Mouse (Mus musculus) thymus, adult 2 months (tissue): ENCODE data around the gene Aifm1. TPM values are rescaled to one million over a fixed set of nuclear protein-coding genes. Genes with fewer than 3 reads are reported as not detected.

Experiments used
- DNase-seq: peaks from one replicate; pipeline ENCODE4 v3.0.0; 2021
- H3K27ac ChIP-seq: fragments of 200-500 bp; 2 replicates; pipeline ENCODE4 v1.5.1; 2012; ENCODE audit warnings: low read length, control low read depth; ENCODE audit not compliant: control insufficient read depth, insufficient read depth
- H3K27me3 ChIP-seq: fragments of 200-500 bp; 2 replicates; pipeline ENCODE4 v1.6.1; 2012; ENCODE audit warnings: mild to moderate bottlenecking, low read length, moderate library complexity, mixed read lengths; ENCODE audit not compliant: control insufficient read depth, insufficient read depth
- H3K36me3 ChIP-seq: fragments of 200-500 bp; 2 replicates; pipeline ENCODE4 v1.6.1; 2012; ENCODE audit warnings: mild to moderate bottlenecking, low read length, moderate library complexity; ENCODE audit not compliant: control insufficient read depth, insufficient read depth
- H3K4me1 ChIP-seq: fragments of 200-500 bp; replicated peaks from 2 replicates; pipeline ENCODE4 v1.6.1; 2012; ENCODE audit warnings: low read length; ENCODE audit not compliant: control insufficient read depth, insufficient read depth
- H3K4me3 ChIP-seq: fragments of 200-500 bp; 2 replicates; pipeline ENCODE4 v1.5.1; 2012; ENCODE audit warnings: mild to moderate bottlenecking, low read length, control low read depth, moderate library complexity; ENCODE audit not compliant: control insufficient read depth, insufficient read depth
- CTCF ChIP-seq: fragments of 200-500 bp; IDR thresholded peaks from 2 replicates; pipeline ENCODE4 v1.5.1; 2012; ENCODE audit warnings: mild to moderate bottlenecking, control low read depth, low read length, moderate library complexity, borderline replicate concordance; ENCODE audit not compliant: control insufficient read depth, poor library complexity, insufficient read depth; ENCODE audit errors: extremely low read depth
- POLR2A ChIP-seq: fragments of 200-500 bp; IDR thresholded peaks from 2 replicates; pipeline ENCODE4 v1.6.1; 2012; ENCODE audit warnings: mild to moderate bottlenecking, low read length, control low read depth, moderate library complexity; ENCODE audit not compliant: control insufficient read depth, poor library complexity, insufficient read depth; ENCODE audit errors: extremely low read depth
- WGBS: fragments of 180-500 bp; shearing (Covaris S2); methylation state at CpG from one replicate; pipeline ENCODE4 v1.1.7; 2018; 5-methylcytosine and 5-hydroxymethylcytosine counted together
- polyA plus RNA-seq: library from polyadenylated mRNA; depleted of rRNA; stranded (reverse); fragments of >200 nt; gene quantifications from 2 replicates; pipeline ENCODE4 v1.2.3, GENCODE M21; 2012

The Aifm1 gene
- polyA plus RNA-seq, 1 experiment: 12.1 TPM

GRCm38 (mm10) chrX:48461006-48461405 lies 52.4 kb downstream of the Aifm1 start:
- Histone ChIP-seq H3K4me1 (peaks cover 19% of the 10 kb centered on the region), H3K4me3 (no peak overlapping the region), H3K36me3 (no peaks in the 10 kb centered on the region), H3K27me3 (no peaks in the 10 kb centered on the region), H3K27ac (no peak overlapping the region)
- TF ChIP-seq POLR2A (no peak), CTCF (no peak)
- DNase-seq: no peak
- 83% methylated on average over 4 of the region's 4 CpGs for WGBS

DNA sequence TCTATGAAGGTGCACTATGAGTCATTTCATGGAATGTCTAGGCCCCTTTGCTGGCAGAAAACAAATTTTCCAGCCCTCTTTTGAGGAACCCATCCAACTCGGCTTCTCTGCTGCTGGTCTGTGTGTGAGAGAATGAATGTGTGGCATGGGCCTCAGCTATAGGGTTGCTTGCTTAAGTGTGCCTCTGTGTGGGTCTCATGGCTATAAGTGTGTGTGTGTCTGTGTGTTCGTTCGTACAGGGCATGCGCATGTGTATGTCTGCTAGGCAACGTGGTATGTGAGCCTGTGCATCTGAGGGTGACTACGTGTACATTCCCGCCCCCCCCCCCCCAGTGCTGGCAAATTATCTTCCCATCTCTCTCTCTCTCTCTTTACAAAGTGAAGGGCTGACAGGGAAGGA lies 52.9 kb downstream of the Aifm1 start:
- no peak for TF ChIP-seq POLR2A
- H3K4me3 ChIP-seq: no peak overlapping the region
- H3K27ac ChIP-seq: no peak overlapping the region
- no peak for DNase-seq
- 91% methylated on average over 7 of the region's 7 CpGs for WGBS
- H3K27me3 ChIP-seq: no peaks in the 10 kb centered on the region
- H3K36me3 ChIP-seq: no peaks in the 10 kb centered on the region
- peaks cover 19% of the 10 kb centered on the region for H3K4me1 ChIP-seq

DNA sequence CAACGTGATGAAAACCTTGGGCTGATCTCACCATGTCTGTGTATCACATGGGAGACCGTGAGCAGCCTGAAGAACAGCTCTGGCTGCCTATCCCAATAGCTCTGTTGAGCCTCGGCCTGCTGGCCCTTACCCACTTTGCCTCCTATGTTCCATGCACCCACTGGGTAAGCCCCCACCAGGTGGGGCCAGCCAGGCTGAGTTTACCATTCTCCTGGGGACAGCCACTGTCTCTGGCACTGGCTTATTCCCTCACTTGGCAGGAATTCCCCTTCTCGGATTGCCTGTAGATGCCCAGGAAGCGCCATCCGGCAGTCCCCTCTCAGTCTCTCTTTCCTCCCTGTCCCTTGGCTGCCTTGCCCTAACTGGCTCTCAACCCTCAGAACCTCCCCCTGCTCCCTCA lies 56.4 kb downstream of the Aifm1 start:
- no peak overlapping the region for H3K4me3 ChIP-seq
- H3K27ac ChIP-seq: no peak overlapping the region
- DNase-seq: no peak
- 25% methylated on average over 5 of the region's 6 CpGs for WGBS
- no peak for TF ChIP-seq CTCF
- TF ChIP-seq POLR2A: no peak
- no peaks in the 10 kb centered on the region for H3K36me3 ChIP-seq
- peaks cover 21% of the 10 kb centered on the region for H3K4me1 ChIP-seq
- H3K27me3 ChIP-seq: no peaks in the 10 kb centered on the region

DNA sequence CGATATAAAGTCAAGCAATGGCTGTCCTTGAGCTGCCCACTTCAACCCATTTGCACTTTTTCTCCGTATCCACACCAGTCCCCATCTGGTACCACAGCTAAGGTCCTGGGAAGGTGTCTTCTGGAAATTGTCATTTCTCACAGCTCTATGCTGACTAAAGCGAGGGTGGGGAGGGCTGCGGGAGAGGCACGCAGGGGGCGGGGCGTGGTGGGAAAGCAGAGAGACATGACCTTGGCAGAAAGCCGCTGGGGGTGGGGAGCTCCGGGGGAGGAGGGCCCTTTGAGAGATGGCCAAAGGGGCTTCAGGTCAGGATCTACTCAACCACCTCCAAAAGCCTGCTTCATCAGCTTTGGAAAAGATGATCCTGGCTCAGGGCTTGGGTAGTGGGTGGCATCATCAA lies 58.3 kb downstream of the Aifm1 start:
- WGBS: 4% methylated on average over 9 of the region's 9 CpGs

GRCm38 (mm10) chrX:48454495-48454878 lies 58.9 kb downstream of the Aifm1 start:
- Histone ChIP-seq H3K27me3 (no peaks in the 10 kb centered on the region), H3K4me1 (peaks cover 38% of the 10 kb centered on the region), H3K27ac (peak overlapping the region; percentile 55), H3K36me3 (no peaks in the 10 kb centered on the region), H3K4me3 (peak overlapping the region; percentile 68)
- TF ChIP-seq CTCF (no peak), POLR2A (no peak)
- 0% methylated on average over 19 of the region's 21 CpGs for WGBS
- DNase-seq: no peak

More for the DNA sequence above, 58.3 kb downstream of the Aifm1 start:
- TF ChIP-seq POLR2A (no peak), CTCF (no peak)
- peak overlapping the region; percentile 55 for H3K27ac ChIP-seq
- peaks cover 32% of the 10 kb centered on the region for H3K4me1 ChIP-seq
- DNase-seq: peak; percentile 54
- peak overlapping the region; percentile 68 for H3K4me3 ChIP-seq
- no peaks in the 10 kb centered on the region for H3K36me3 ChIP-seq
- no peaks in the 10 kb centered on the region for H3K27me3 ChIP-seq

- no peaks in the 10 kb centered on the region for H3K27me3 ChIP-seq
- peak overlapping the region; percentile 55; the same call in 1 of the 2 replicates for H3K27ac ChIP-seq
- TF ChIP-seq POLR2A (peak; percentile 25; the same call in 1 of the 2 replicates), CTCF (no peak)
- peaks cover 41% of the 10 kb centered on the region for H3K4me1 ChIP-seq
- no peaks in the 10 kb centered on the region for H3K36me3 ChIP-seq
- DNase-seq: peak; percentile 77
- H3K4me3 ChIP-seq: peak overlapping the region; percentile 100
- 0% methylated on average over 62 of the region's 91 CpGs for WGBS
These were observed 59.4 kb downstream of the Aifm1 start for GRCm38 (mm10) chrX:48453736-48454494.
